Mouse (Mus musculus) embryonic fibroblast, embryonic 13.5 days (primary cell): ENCODE results near the gene Ckb.

Experiments used
- CTCF ChIP-seq: IDR thresholded peaks from 2 replicates; pipeline ENCODE4 v1.5.1; 2011; ENCODE audit warnings: mild to moderate bottlenecking, control low read depth, low read length, moderate library complexity, borderline replicate concordance; ENCODE audit not compliant: insufficient read depth
- POLR2A ChIP-seq: IDR thresholded peaks from 2 replicates; pipeline ENCODE4 v1.6.1; 2011; ENCODE audit warnings: low read depth, mild to moderate bottlenecking, control low read depth, low read length, moderate library complexity

DNA sequence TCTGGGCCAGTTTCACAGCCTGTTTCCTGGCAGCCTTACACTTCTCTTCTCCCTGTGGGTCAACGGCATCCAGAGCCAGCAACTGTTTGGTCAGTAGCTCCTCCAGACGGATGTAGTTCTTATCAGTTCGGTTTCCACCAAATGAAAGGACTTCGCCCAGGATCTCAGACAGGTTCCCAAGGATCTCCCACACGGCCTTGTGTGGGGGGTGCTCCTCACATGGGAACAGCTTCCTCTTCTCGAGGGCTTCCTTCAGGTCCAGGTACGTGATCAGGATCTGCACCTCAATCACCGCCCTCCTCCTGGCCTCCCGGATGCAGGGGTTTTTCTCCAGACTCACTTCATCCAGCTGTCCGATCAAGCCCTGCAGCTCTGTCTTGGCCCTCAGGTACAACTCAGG, 38.0 kb upstream of the Ckb start:
- no peak for TF ChIP-seq POLR2A
- no peak for TF ChIP-seq CTCF
